Mouse (Mus musculus) lung, postnatal 10 days (tissue): ENCODE results near the gene Mthfr.
A peak's percentile ranks its signal among the peaks of the same experiment; 100 is the strongest.

Experiments
- DNase-seq: peaks from one replicate; pipeline ENCODE4 v3.0.0; 2021

Mthfr gene

GRCm38 (mm10) chr4:148038600-148039253 lies at the start of gene Mthfr, which contains the start of gene Clcn6:
Gene Mthfr (plus strand): TSS chr4:148039077.
Gene Clcn6 (minus strand): TSS chr4:148038821.
- DNase-seq = peak; percentile 99

GRCm38 (mm10) chr4:147993571-147994095 lies 45.2 kb upstream of the Mthfr start:
- no peak for DNase-seq

GRCm38 (mm10) chr4:147995311-147995710 lies 43.6 kb upstream of the Mthfr start:
- no peak for DNase-seq

GRCm38 (mm10) chr4:148000202-148000772 lies 38.6 kb upstream of the Mthfr start, which contains the start of gene Nppa:
Gene Nppa (plus strand): TSS chr4:148000722.
- no peak for DNase-seq

- no peak for DNase-seq
These were observed 37.7 kb upstream of the Mthfr start for GRCm38 (mm10) chr4:148001013-148001789.

GRCm38 (mm10) chr4:148001866-148002265 lies 37.0 kb upstream of the Mthfr start:
- no peak for DNase-seq

GRCm38 (mm10) chr4:148004361-148004760 lies 34.5 kb upstream of the Mthfr start:
- no peak for DNase-seq

GRCm38 (mm10) chr4:148008412-148008811 lies 30.5 kb upstream of the Mthfr start:
- DNase-seq = peak; percentile 54

- no peak for DNase-seq
These were observed 29.2 kb upstream of the Mthfr start for GRCm38 (mm10) chr4:148009641-148010040.

GRCm38 (mm10) chr4:148011332-148011731 lies 27.5 kb upstream of the Mthfr start:
- DNase-seq = no peak

GRCm38 (mm10) chr4:148012216-148012615 lies 26.7 kb upstream of the Mthfr start:
- no peak for DNase-seq

- DNase-seq = no peak
These were observed 23.5 kb upstream of the Mthfr start for GRCm38 (mm10) chr4:148015418-148015817.

- no peak for DNase-seq
These were observed 21.9 kb upstream of the Mthfr start for GRCm38 (mm10) chr4:148016981-148017380.

GRCm38 (mm10) chr4:148018410-148018809 lies 20.5 kb upstream of the Mthfr start:
- DNase-seq = no peak

- DNase-seq = no peak
These were observed 14.9 kb upstream of the Mthfr start for GRCm38 (mm10) chr4:148024003-148024402.

- DNase-seq = no peak
These were observed 9.6 kb upstream of the Mthfr start for GRCm38 (mm10) chr4:148029297-148029696.

GRCm38 (mm10) chr4:148030506-148030905 lies 8.4 kb upstream of the Mthfr start:
- DNase-seq = no peak

GRCm38 (mm10) chr4:148033858-148034410 lies 4.9 kb upstream of the Mthfr start:
- DNase-seq = no peak

- DNase-seq = no peak
These were observed 3.4 kb upstream of the Mthfr start for GRCm38 (mm10) chr4:148035440-148035839.

GRCm38 (mm10) chr4:148038079-148038599 lies 738 bp upstream of the Mthfr start:
- DNase-seq = no peak

GRCm38 (mm10) chr4:148039254-148040028 lies 564 bp downstream of the Mthfr start:
- no peak for DNase-seq
